Comparison of ENCODE assay signal across 9 mouse cellular contexts in genomic region chr4:8381408-8382124, GRCm38 (mm10).
DNase-seq lines count a peak whose midpoint lies in the region; ATAC-seq and TF ChIP-seq lines count a peak whose summit lies in the region.
"Had no signal": no experiment of that assay in that cellular context is flagged by ENCODE, and none has a peak within 500 bp of the region (broad histone marks: within the 10 kb centered on the region; RNA-seq: fewer than 3 reads in every experiment).

No protein-coding gene starts in this region.

- POLR2A ChIA-PET in Patski (lab: Charles Lee): no interaction called here

- peak; percentile 88 for ATAC-seq in Patski
- peak; percentile 82 for ATAC-seq in forebrain, embryonic 15.5 days (replicated peaks)
- ATAC-seq in megakaryocyte, adult 5-6 weeks (ENCODE audit: poor library complexity, severe bottlenecking): no peak

- H3K4me2 ChIP-seq in CH12.LX (ENCODE audit: insufficient read depth, low read depth, poor library complexity, severe bottlenecking): peak overlapping the region; percentile 95
- no peak overlapping the region for H3K4me2 ChIP-seq in forebrain, embryonic 15.5 days (replicated peaks)

- H3K9me3 ChIP-seq in CH12.LX (replicated peaks; ENCODE audit: low read length): no peaks in the 10 kb centered on the region
- no peaks in the 10 kb centered on the region for H3K9me3 ChIP-seq in forebrain, embryonic 15.5 days
- no peaks in the 10 kb centered on the region for H3K9me3 ChIP-seq in midbrain, embryonic 10.5 days (replicated peaks)

- dilution Hi-C loops in CH12.LX (cut with MboI; ENCODE audit: extremely low pct_ligation_motif_present, extremely low pct_unique_long_range_greater_than_20kb, low sequenced_read_pairs): no loop called here

- 7% methylated on average over 13 of the region's 13 CpGs for WGBS in forebrain, embryonic 15.5 days
- 35% methylated on average over 13 of the region's 13 CpGs for WGBS in midbrain, embryonic 10.5 days

- no peak for DNase-seq in CH12.LX (ENCODE audit: extremely low read depth)
- peak; percentile 35 for DNase-seq in Patski (ENCODE audit: low read depth, low spot score)
- peak; percentile 10 for DNase-seq in midbrain, embryonic 10.5 days (ENCODE audit: low spot score)
- DNase-seq in thymus, postnatal 14 days: no peak
- no peak for DNase-seq in adrenal gland, adult 18-20 months (ENCODE audit: low spot score in 2 of 2)
- no peak for DNase-seq in spleen, adult 18-20 months

- TF ChIP-seq POLR2A in CH12.LX (IDR thresholded peaks at IDR 0.05; ENCODE audit: low read depth, low read length): no peak

- no peak overlapping the region; the same call in 1 of the 2 replicates for H3K9ac ChIP-seq in CH12.LX (ENCODE audit: insufficient read depth, low read depth)
- no peak overlapping the region for H3K9ac ChIP-seq in forebrain, embryonic 15.5 days (replicated peaks)

- TF ChIP-seq EP300 in CH12.LX (IDR thresholded peaks at IDR 0.05; ENCODE audit: low read length): no peak

- no peaks in the 10 kb centered on the region for H3K27me3 ChIP-seq in CH12.LX (replicated peaks)
- no peaks in the 10 kb centered on the region for H3K27me3 ChIP-seq in Patski
- H3K27me3 ChIP-seq in forebrain, embryonic 15.5 days: no peaks in the 10 kb centered on the region
- H3K27me3 ChIP-seq in midbrain, embryonic 10.5 days (ENCODE audit: low read depth, poor library complexity, severe bottlenecking): no peaks in the 10 kb centered on the region

- in situ Hi-C loops in CH12.LX (cut with MboI; ENCODE audit: low pct_ligation_motif_present, low pct_unique_long_range_greater_than_20kb, low sequenced_read_pairs) (loop anchor here (25.0 kb wide), 1 partner anchor 706 kb away; no protein-coding TSS in a partner anchor), Patski (cut with MboI; ENCODE audit: low pct_unique_long_range_greater_than_20kb) (loop anchor here (10.0 to 25.0 kb wide), 2 partner anchors 263 to 706 kb away; no protein-coding TSS in a partner anchor)

- TF ChIP-seq CTCF in CH12.LX (conservative IDR thresholded peaks at IDR 0.05 in 1 of 2, IDR thresholded peaks at IDR 0.05 in 1 of 2; ENCODE audit: low read depth in 2 of 2, low read length in 2 of 2): no peak
- no peak for TF ChIP-seq CTCF in Patski (IDR thresholded peaks at IDR 0.05)

- TF ChIP-seq RAD21 in CH12.LX (IDR thresholded peaks at IDR 0.05; ENCODE audit: low read depth, low read length): no peak; the same call in 1 of the 2 replicates

- H3K4me3 ChIP-seq in CH12.LX (replicated peaks in 1 of 3; ENCODE audit: low read depth in 2 of 3, low read length in 2 of 3, poor library complexity in 1 of 3): no peak overlapping the region
- H3K4me3 ChIP-seq in forebrain, embryonic 15.5 days: no peak overlapping the region
- no peak overlapping the region for H3K4me3 ChIP-seq in midbrain, embryonic 10.5 days

- H3K27ac ChIP-seq in CH12.LX (ENCODE audit: insufficient read depth, low read depth): no peak overlapping the region
- H3K27ac ChIP-seq in forebrain, embryonic 15.5 days (replicated peaks): peak overlapping the region; percentile 15; the same call in 1 of the 2 replicates
- no peak overlapping the region for H3K27ac ChIP-seq in midbrain, embryonic 10.5 days (replicated peaks)
- H3K27ac ChIP-seq: heart, adult 2 months had no signal

- H3K79me2 ChIP-seq in CH12.LX (replicated peaks; ENCODE audit: control insufficient read depth, extremely low read depth, insufficient read depth, poor library complexity, severe bottlenecking): no peaks in the 10 kb centered on the region

- CTCF ChIA-PET in Patski (lab: Charles Lee): interaction anchor here (0.8 to 3.7 kb wide), 5 partner anchors 18 to 716 kb away, joined by 3 to 16 read pairs (median 3); no protein-coding TSS in a partner anchor

- no peaks in the 10 kb centered on the region for H3K36me3 ChIP-seq in CH12.LX (replicated peaks in 1 of 2; ENCODE audit: control insufficient read depth in 1 of 2, insufficient read depth in 1 of 2, low read length in 1 of 2)
- no peaks in the 10 kb centered on the region for H3K36me3 ChIP-seq in forebrain, embryonic 15.5 days
- no peaks in the 10 kb centered on the region for H3K36me3 ChIP-seq in midbrain, embryonic 10.5 days

- peaks cover 4% of the 10 kb centered on the region in 2 experiments; a peak in 3 of 4 replicates for H3K4me1 ChIP-seq in CH12.LX (ENCODE audit: control insufficient read depth in 1 of 2, insufficient read depth in 2 of 2)
- peaks cover 9% of the 10 kb centered on the region for H3K4me1 ChIP-seq in forebrain, embryonic 15.5 days
- H3K4me1 ChIP-seq in midbrain, embryonic 10.5 days: peaks cover 11% of the 10 kb centered on the region

TF ChIP-seq in CH12.LX, 34 proteins besides CTCF, POLR2A, EP300 and RAD21:
- TF ChIP-seq IRF4 (IDR thresholded peaks at IDR 0.05; ENCODE audit: low read depth, low read length): peak; percentile 28; the same call in 1 of the 2 replicates
- no peak for TF ChIP-seq RCOR1 (conservative IDR thresholded peaks at IDR 0.05; ENCODE audit: low read depth, low read length)
- TF ChIP-seq KAT2A (IDR thresholded peaks at IDR 0.05; ENCODE audit: insufficient replicate concordance, low read length): no peak
- no peak for TF ChIP-seq MAFK (IDR thresholded peaks at IDR 0.05; ENCODE audit: insufficient replicate concordance, low read length)
- TF ChIP-seq PAX5 (IDR thresholded peaks at IDR 0.05; ENCODE audit: low read length): no peak

Comparison
In these comparisons a context has a peak if more than half of its experiments do, and no peak if none do; other contexts are left out.
1. DNase-seq: peak in Patski (single experiment) and midbrain, embryonic 10.5 days (single experiment); none in CH12.LX (single experiment), thymus, postnatal 14 days (single experiment), adrenal gland, adult 18-20 months (0 of 2) and spleen, adult 18-20 months (0 of 2).